Mouse (Mus musculus): ENCODE results near the gene Aph1c.
"Not testable (repeated sequence)": the region's sequence is repeated elsewhere in the genome, so short reads cannot be mapped to it uniquely, and the experiment has no call there.

The Aph1c gene

DNA sequence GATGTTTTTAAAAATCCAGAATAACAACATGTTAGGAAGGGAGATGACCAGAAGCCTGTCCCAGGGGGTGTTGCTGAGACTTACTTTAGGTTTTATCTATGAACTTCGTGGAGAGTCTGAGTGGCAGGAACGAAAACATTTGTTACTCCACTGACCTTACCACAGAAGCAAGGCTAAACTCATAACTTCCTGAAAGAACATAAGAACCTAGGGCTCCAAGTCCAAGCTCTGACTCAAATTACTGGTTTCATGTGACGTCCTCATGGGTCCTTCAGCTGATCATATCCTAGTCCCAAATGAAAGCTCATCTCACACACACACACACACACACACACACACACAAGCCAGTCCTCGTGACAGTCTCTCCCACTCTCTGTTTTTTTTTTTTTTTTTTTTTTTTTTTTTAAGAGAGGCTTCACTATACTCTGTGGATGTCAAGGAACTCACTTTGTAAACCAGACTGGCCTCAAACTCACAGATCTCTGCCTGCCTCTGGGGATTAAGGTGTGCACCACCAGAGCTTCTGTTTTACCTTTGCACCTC, 2.1 kb downstream of the Aph1c start:
- in situ Hi-C loops (cut with MboI, MseI), result no loop called here

GRCm38 (mm10) chr9:66825990-66826389, 8.5 kb downstream of the Aph1c start:
- in situ Hi-C loops (cut with MboI, MseI), result no loop called here

DNA sequence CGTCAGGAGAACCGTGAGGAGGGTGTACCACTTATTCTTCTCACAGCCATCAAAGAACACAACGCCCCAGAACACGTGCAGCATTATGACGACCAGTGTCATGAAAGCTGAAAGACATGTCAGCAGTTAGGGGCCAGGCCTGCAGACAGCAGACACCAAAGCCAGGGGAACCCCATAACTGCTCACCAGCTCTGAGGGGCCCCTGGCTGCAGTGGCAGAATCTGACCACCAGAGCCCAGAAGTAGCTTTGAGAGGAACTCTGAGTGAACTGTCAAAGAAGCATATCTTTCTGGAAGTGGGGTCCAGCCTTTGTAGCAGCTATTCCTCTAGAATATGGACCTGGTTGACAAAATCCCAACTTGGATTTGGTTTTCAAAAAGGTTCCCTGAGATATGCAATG, 12.3 kb downstream of the Aph1c start:
- in situ Hi-C loops (cut with MboI, MseI), result loop anchor here (5.0 kb wide), 1 partner anchor 40 kb away; no protein-coding TSS in a partner anchor

- in situ Hi-C loops (cut with MboI, MseI), result loop anchor here (5.0 kb wide), 1 partner anchor 39 kb away; no protein-coding TSS in a partner anchor
Measured at GRCm38 (mm10) chr9:66820996-66821395, 13.5 kb downstream of the Aph1c start.

DNA sequence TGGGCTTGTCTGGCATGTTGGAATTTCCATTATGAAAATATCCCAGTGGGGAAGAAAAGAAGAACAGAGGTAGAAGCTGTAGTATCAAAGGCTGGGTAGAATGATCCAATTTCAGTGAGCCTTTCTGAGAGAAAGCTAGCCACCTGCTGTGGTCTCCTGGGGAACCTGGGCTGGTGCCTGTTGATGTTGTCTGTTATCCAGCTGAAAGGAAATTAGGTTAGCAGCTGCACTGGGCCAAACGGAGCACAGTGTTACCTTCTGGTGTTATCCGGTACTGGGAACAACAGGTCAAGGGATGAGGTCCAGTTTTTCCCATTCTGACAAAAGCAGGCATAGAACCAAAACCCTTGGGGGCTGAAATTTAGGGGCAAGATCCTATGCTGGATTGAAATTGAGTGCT, 21.1 kb downstream of the Aph1c start:
- in situ Hi-C loops (cut with MboI, MseI), result no loop called here

GRCm38 (mm10) chr9:66805951-66806350, 28.6 kb downstream of the Aph1c start:
- in situ Hi-C loops (cut with MboI, MseI), result not testable (repeated sequence)

GRCm38 (mm10) chr9:66801947-66802346, 32.6 kb downstream of the Aph1c start:
- in situ Hi-C loops (cut with MboI, MseI), result no loop called here

GRCm38 (mm10) chr9:66796739-66797138, 37.8 kb downstream of the Aph1c start, which contains the start of gene Gm10647:
Gm10647 (plus strand) TSS chr9:66797039.
- in situ Hi-C loops (cut with MboI, MseI), result no loop called here

GRCm38 (mm10) chr9:66795464-66796324, 38.8 kb downstream of the Aph1c start, which contains the start of gene Aph1b:
Aph1b (minus strand) TSS chr9:66795490.
- in situ Hi-C loops (cut with MboI, MseI), result no loop called here

DNA sequence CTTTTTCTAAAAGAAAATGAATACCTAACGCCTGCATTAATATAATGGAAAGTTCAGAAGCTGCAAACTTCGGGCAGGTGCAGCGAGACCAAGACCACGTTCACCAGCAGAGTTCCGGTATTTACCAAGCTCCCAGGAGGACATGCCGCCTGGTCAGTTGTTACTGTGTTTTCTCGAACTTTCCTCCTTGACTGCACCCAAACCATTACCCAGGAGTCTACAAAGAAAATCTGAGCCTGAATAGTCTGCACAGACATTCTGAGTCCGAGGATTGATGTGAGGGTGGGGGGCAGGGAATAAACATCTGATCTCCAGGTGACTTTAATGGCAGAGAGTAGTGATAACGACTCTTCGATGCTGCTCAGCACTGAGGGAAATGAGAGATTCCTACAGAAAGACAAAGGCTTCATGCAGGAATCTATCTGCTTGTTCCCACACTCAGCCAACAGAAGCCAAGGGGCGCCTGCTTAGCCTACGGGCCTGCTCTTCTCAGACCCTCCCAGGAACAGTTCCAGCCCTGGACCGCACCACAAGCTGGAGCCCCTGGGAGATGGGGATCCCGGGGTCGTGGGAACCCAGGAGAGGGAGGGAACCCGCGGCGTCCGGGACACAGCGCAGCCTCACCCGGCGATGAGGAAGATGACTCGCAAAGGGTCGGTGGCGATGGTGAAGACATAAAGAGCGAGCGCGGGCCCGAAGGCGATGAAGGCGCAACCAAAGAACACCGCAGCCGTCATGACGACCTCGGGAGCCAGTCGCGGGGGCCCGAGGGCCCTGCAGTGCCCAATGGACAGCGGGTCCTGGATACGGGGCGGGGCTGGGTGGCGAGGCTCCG, 39.7 kb downstream of the Aph1c start:
- in situ Hi-C loops (cut with MboI, MseI), result no loop called here

DNA sequence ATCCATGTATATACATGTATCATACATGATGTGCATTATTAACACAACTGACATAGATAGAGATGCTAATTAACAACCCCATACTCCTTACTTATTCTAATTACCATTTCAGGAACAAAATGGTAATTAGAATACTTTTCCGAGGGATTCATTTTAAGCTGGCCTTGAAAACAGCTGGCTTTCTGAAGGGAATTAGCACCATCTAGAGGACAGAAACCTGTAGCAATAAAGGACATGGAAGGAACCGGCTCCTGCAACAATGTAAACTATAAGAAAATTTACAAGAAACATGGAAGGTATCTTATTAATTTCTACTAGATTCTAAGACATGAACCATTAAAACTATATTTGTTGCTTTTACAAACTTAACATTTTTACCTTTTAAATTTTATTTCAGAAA, 46.7 kb downstream of the Aph1c start:
- in situ Hi-C loops (cut with MboI, MseI), result loop anchor here (5.0 to 10.0 kb wide), 2 partner anchors 61 to 143 kb away; no protein-coding TSS in a partner anchor

- in situ Hi-C loops (cut with MboI, MseI), result loop anchor here (5.0 to 10.0 kb wide), 2 partner anchors 38 to 140 kb away; no protein-coding TSS in a partner anchor
Measured at GRCm38 (mm10) chr9:66784552-66784951, 50.0 kb downstream of the Aph1c start.

- in situ Hi-C loops (cut with MboI, MseI), result no loop called here
Measured at GRCm38 (mm10) chr9:66770701-66771100, 63.8 kb downstream of the Aph1c start.

DNA sequence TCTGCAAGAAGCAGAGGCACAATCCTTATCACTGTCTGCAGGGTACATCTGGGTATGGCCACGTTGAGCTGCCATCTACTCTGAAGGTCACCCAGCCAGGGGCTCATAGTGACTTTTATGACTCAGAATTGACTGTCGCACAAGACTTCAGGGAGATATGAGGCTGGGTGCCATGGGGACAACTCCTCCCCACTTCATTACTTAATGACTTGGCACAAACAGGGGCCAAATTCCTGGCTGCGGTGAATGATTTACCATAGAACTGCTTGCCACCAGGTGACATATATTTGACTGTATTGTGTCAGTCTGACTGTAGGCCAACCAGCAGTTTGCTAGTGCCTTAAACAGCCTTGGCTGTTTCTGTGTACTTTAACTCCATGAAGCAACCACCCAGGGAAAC, 65.3 kb downstream of the Aph1c start:
- in situ Hi-C loops (cut with MboI, MseI), result no loop called here

- in situ Hi-C loops (cut with MboI, MseI), result no loop called here
Measured at GRCm38 (mm10) chr9:66768721-66769120, 65.8 kb downstream of the Aph1c start.

All from T-helper 2 cell (primary cell).